Mouse (Mus musculus) B cell, adult 2 months (primary cell): ENCODE measurements around the gene Dact2.
A peak's percentile ranks its signal among the peaks of the same experiment; 100 is the strongest.

Source experiments
- DNase-seq, 2 experiments: peaks; one replicate each; pipeline ENCODE4 v3.0.0; 2022

The Dact2 gene

DNA sequence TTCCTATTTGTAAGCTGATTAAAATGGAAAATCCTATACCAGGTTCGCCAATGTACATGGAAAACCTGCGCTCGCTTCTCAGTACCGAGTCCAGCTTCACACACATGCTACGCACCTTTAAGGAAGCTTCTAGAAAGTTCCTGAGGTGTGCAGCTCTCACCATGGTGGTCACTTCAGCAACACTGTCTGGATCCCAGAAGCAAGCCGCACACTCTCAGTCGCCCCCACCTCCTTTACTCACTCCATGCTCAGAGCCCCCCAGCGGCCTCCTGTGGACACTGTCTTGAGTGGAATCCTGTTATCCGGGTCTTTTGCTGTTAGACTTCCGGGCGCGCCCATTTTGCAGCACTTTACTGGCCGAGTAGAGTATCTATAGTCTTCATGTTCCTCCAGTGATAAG lies at the start of gene Dact2:
Gene Dact2, minus strand, starts transcription at position 244 of the 400 bp plus-strand sequence.
- no peak for DNase-seq

DNA sequence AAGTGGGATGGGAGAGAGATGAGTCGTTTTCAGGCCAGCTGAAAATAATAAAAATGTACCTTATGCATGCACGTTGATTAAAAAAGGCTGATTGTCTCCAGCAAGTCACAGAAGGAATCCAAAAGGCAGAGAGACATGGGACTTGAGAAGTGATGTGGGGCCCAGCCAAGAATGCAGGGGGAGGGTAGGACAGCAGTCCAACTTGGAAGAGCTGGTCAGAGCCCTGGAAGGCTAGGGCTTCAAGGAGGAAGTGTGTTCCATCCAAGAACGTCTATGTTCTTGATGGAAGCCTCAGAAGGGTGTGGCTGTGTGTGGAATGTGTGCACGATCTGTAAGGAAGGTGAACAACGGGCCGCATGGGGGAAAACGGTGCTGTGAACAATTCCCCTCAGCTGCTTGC lies 48.4 kb upstream of the Dact2 start:
- DNase-seq = no peak

DNA sequence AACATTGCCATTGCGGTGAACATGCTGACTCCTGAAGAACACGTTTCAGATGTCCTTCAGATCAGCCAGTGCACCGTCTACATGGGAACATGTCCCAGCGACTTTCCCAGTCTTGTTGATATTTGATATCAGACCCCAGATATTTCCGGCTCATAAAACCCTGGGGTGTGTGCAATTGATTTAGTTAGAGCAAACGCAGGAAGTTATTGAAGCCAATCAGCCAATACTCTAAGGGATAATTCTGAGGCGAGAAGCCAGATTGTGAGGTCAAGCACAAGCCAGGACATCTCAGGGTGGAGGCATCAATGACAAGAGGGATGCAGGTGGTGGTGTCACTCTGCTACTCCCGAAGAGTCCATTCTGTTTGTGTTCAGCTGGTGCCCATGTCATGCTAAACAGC lies 46.3 kb upstream of the Dact2 start:
- DNase-seq = no peak

DNA sequence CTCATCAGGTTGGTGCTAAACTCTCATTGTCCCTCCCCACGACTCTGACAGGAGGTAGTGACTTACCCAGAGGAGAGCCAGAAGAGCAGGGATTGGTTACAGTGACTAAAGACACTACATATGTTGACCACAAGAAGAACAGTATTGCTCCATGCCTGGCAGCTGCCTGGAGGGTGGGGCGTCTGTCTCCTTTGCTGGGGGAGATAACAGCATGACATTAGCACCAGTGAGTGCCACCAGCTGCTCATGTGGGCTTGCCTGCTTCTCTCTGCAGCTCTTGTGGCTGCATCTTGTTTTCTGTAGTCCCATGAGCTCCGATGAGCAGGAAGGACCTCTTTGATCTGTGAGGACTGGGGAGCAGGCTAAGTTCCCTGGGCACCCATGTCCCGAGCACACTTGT lies 45.5 kb upstream of the Dact2 start:
- DNase-seq = no peak

DNA sequence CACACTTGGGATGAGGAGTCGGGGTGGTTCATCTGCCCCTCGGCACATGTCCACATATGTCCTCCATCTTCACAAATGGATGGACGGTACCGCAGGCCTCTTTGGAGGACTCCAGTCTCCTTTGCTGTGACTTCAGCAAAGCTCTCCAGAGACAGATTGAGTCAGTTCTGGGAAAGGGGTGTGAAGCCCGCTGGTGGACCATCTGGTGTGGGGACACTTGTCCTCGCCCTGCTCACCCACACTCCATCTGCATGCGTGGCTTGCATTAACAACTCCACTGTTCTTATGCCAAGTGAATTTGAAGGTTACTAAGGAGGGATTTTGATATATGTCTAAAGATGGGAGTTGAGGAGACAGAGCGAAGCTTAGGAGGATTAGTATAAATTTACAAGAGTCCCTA lies 43.8 kb upstream of the Dact2 start:
- no peak for DNase-seq

DNA sequence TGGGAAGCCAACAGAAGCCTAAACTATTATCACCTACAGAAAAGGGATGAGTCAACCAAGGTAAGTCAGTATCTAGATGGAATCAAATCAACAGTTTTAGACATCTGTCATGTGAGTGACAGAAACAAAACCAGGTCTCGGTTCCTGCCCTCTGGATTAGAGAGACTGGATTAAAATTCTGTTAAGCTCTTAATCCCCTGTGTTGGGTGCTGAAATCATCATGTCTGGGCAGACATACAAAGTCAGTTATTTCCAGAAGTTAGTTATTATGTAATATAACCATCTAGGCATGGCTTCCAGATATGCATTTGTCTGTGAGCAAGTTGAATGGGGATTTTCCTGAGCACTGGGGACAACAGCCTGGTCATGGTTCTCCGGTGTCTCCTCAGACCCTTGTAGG lies 42.2 kb upstream of the Dact2 start:
- DNase-seq = no peak

DNA sequence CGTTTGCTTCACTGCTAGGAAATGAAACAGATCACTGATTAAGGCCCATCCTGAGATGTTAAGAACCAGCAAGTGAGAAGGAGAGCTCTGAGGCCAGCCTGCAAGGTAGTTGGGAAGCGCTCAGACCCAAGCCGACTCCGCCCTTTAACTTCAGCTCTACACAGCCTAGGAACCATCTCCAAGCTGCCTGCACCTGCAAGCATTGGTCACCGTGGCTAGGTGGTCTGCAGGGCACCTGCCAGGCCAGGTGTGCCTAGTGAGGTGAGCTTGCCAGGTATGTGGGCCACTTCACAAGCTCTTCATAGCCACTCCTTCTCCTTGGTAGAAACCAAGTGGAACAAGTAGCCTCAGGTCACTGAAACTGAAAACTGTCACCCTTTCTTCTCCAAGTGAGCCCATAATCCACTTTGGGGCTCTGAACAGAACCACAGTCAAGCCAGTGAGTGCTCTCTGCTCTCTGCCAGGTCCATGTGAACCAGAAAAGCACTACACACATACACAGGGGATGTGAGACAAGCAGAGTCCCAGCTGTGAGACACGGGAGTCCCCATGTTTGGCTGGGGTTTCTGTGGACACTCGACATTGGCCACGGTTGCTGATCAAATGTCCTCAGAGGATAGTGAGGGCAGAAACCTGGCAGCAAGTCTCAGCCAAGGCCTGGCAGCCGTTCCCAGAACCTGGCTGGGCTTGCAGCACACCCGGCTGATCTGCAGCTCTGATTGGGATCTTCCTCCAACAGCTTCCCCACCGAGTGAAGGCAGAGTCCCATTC lies 40.3 kb upstream of the Dact2 start:
- DNase-seq = no peak

DNA sequence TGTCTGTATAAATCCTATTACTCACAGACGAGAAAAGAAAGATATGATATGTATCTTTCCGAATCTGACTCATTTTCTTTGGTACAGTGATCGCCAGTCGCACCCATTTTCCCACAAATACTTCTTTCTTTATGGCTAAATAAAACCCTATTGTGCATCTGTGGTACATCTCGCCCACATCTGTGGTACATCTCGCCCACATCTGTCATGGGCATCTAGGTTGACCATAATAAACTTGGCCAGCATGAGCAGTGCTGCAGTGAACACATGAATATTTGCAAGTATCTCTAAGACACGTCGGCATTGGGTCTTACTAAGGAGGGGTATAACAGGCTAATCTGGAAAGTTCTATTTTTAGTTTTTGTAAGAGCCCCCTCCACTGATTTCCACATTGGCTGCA lies 38.5 kb upstream of the Dact2 start:
- no peak for DNase-seq

DNA sequence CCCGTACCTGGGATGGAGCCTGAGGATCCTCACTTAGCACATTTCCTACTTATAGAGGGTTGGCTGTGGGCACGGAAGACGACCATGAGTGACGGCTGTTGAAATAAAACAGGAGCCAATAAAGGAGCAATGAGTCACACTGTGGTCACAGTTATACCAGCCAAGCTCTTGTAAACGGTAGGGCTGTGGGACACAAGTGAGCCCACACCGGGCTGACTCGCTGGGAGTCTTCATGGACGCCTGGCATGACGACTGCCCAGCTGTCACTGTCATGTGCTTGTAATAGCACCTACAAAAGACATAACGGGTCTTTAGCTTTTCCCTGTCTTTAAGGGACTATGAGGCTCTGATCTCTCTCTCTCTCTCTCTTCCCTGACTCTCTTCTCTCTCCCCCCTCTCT lies 35.9 kb upstream of the Dact2 start:
- no peak for DNase-seq

DNA sequence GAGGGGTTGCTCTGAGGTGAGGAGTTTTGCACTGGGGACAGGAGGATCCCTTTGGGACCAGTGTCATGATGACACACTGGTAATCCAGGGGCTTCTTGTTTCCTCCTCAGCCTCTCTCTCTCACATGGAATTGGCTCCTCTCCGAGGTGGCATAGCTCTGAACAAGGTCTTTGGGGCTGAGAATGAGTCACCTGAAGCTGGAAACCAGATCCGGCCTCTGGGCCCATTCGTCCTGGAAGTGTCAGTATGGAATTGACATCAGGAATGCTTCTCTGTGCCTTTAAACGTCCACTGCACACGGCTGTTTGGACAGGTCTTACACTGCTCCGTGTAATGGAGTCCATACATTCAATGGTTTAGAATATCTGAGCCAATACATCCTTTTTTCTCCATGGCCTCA lies 33.0 kb upstream of the Dact2 start:
- DNase-seq = no peak

DNA sequence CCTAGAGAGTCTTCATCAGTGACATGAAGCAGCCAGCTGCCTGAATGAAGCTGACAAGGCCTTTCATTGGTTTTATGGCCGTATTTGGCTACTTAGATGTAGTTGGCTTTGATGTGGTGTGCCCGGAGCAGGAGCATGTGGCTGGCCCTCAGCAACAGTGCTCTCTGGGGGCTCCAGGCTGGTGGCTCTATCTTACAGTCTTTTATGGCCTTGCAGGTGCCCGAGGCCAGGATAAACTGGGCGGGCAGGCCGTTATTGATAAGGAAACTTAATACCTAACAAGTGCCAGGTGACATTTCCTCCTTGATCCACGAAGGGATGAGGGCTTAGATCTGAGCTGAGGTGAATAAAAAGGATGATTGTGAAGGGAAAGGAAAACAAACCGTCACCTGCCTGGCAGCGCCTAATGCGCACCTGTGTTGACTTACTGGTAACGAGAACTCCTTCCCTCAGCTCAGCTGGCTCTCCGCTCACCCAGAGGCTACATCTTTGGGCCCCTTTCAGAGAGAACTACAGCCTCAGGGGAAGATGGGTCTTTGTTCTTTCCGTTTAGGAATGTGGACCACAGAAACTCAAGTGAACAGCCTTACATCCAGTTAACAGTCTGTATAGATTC lies 30.8 kb upstream of the Dact2 start:
- DNase-seq = no peak

DNA sequence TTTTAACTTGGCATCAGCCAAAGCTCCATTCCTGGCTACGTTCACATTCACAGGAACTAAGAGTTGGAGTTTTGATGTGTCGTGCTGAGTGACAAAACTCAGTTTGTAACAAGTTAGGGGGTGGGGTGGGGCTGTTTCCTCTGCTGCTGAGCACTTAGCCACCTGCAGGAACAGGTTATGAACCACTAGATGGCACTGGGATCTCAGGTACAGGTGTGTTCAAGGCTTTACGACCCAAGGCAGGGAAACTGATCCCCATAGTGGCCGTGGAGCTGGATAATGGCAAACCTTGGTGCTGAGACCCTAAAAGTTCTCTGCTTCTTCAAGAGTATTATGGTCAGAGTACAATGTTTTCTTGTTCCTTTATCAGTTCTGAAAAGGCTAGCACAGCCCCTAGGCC lies 29.6 kb upstream of the Dact2 start:
- no peak for DNase-seq

DNA sequence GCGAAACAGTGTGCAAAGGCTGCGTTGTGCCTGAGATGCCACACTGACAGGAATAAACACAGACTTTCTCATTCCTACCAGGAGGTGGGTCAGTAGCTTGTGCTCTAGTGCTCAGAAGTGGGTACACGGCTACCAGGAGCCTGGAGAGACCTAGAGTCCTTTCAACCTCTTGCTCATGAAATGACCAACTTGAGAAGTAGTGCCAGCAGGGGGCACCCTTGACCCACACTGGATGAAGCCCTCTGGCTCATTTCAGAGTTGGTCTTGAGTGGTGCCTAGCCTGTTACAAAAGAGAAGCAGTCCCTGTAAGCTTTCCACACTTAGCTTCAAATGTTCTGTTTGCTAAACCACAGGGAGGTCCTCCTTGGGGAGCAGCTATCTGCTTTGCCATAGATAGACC lies 28.5 kb upstream of the Dact2 start:
- peak in 1 of 2 experiments; percentile 2 for DNase-seq

DNA sequence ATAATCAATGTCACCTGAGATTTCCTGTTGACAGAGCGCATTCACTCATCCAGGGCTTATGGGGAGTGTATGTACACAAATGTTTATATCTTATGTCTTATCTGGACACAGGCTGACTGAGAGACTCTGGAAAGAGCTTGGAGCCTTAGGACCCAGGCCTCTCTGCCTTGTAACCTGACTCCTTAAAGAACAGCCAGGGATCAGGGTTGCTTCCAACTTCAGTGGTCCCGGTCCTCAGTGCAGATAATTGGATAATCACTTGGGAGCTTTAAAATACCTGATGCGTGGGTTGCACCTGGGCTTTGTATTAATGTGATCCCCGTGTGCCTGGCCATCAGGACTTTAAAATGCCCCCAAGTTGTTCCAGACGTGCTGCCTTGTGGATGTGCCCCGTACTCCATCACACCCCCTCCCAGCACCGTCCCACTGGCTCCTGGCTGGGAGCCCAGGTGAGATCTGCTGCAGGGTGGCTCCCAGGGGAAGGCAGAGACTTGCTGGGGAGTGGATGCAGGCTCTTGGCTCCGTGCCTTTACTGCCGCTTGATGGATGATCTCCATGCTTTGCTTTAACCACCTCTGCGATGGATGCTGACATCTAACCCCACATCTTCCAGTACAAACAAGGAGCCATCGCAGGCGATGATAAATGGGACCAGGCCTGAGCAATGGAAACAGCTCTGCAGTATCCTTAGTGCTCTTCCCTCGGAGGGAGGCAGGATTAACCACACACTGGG lies 26.8 kb upstream of the Dact2 start:
- no peak for DNase-seq

DNA sequence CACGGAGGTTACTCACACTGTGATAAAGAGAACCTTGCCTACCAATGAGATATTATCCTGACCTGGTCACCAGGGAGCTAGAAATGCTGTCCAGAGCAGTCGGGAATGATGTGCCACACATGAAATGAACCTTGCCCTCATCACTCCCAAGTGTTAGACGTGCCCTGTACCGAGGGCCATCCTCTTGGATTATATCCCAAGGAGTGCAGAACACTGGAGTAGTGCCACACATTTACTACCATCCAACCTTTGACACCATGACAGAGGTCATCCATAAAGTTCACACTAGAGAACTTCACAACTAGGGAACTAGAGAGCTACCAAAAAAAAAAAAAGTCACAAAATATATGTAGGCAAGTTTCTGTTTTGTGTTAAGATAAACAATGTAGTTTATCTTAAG lies 24.3 kb upstream of the Dact2 start:
- no peak for DNase-seq

DNA sequence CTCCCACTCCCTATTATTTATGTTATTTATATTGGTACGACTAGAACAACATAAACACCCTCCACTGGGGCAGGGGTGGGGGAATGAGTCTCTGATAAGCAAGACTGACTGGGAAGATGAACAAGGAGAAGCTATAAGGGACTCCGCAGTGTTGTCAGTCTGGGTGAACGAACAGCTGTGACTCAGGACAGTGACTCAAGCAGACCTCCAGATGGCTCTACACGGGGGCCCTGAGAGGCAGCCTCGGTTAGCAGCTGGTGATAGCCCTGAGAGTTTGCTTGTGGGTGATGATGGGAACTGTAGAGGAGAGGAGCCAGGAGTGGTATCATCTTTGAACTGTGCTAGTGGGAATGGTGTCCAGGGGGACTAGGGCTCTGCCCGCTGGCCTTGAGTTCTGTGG lies 23.5 kb upstream of the Dact2 start:
- DNase-seq = no peak

DNA sequence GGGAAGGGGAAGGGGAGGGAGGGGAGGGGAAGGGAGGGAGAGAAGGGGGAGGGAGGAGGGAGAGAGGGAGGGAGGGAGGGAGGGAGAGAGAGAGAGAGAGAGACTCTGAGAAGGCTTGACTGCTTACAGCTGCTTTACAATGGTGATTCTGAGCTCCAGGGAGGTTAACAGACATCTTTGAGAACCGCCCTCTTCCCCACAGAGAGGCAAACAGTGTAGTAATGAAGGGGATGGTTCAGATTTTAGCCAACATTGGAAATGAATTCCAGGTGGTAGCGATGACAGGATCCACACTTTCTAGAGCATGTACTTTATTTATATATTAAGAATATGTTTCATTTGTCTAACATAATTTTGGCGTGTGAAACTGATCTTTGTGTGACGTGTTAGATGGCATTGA lies 22.7 kb upstream of the Dact2 start:
- no peak for DNase-seq

DNA sequence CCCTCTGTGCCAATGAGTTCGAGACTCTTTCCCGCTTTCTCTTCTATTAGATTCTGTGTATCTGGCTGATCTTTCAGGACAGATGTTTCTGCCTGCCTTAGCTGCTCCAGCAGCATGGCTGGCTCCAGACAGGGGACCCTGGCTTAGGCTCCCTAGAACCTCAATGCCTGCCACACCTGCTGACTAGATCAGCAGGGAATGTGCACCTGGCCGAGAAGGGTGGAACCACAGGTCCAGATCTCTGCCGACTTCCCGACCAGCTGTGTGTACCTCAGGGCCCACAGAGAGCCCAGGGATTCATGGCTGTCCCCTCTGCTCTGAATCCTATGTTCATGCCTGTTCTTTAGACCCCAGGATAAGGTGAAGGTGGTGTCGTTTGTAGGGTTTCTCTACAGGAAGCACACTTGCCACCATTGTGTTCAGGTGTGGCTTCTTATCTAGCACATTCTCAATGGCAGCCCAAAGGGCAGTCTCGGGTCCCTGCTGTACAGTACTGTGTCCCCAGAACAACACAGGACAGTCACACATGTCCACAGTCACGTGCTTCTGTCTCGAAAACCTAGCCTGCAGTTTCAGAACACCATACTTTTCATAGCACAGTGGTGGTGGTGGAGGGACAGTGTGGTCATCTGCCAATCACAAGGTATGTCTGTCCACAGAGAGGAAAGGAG lies 22.0 kb upstream of the Dact2 start:
- DNase-seq = no peak

DNA sequence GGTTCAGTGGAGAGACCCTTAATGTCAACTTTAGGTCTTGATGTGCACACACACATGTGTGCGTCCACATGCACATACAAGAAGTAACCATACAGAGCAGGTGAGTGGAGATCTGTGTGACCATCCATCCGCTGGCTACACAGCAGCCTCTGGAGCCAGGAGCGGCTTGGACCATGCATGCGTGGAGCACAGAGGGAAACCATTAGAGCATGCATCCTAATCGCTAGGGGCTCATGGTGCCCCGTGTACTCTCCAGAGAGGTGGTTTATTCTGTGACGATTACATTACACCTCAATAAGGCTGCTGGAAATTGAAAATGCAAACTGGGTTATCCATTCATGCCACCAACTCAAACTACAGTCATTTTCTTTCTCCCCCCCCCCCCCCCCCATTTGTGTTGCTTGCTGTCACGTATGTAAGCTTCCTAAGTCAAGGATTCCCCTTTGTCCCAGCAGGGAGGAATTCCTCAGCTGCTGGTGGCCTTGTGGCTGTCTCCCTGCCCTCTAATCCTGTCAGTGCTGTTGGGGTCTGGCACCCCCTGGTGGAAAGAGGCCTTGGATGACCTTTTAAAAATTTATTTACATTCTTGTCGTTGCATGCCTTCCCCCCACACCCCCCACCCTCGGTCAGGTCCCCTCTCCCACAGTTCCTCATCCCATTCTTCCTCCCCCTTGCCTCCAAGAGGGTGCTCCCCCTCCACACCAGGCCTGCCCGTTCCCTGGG lies 17.9 kb upstream of the Dact2 start:
- no peak for DNase-seq

DNA sequence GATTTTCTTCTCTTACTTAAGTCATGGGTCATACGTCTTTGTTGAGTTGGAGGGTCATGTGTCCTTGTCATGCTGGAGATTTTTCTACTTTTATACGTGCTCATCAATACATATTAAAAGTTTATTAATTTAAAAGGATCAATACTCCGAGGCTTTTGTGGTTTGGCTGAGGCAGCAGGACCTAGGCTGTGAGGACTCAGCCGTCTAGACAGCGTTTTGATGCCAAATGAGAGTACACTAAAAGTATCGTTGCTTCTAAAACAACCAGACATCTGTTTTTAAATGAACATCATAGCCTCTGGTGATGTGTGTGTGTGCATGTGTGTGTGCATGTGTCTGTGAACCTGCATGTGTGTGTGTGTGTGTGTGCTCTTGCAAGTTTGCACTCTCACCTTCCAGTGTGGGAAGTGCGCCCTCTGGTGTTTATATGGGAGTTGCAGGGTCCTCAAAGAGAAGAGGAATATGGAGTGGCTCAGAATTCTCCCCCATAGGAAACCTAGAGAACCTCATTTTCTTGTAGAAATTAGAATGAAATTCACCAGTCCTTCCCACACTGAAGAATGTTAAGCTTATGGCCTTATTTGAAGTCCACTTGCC lies 16.6 kb upstream of the Dact2 start:
- peak; percentile 22 to 24 for DNase-seq

DNA sequence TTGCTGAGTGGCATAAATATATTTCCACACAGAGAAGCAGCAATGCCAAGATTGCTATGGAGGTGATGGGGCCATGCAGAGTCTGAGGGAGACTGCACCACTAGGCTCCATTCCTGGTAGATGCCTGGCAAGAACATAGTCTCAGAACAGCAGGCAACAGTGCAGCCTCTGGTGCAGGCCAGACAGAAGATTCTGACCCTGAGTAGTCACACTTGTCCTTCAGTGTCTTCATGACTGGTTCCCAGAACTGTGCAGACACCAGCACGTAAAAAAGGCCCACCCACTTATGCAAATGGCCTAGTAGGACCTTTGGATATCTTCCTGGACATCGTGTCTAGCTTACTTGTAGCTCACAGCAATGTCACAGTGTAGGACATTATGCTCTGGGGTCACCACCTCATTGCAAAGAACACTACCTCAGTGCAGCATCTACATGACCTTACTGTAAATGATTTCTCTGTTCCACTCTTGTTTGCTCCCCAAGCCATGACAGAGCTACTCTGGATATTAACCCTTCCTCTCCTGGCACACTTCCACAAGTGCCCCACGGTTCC lies 9.9 kb upstream of the Dact2 start:
- no peak for DNase-seq

DNA sequence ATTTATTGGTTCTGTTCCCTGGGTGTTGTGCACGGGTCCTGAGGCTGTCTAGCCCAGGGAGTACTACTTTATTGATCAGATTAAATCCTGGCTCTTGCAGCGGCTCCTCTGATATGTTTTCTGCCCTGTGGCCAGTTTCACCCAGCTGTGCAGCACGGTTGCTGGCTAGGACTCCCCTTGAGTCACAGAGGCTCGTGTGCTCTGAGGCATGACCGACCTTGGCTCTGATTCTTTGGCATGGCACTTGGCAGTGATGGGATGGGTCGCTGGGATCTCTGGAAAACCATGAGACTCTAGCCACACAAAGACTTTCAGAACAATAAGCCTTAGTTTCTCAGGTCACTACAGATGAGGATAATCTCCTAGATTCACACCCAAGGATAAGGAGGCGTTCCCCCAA lies 8.7 kb upstream of the Dact2 start:
- no peak for DNase-seq
